Mouse (Mus musculus) ES-E14 (cell line): Measurements from ENCODE around the gene Spesp1.

Experiments
- CHD2 ChIP-seq: IDR thresholded peaks from 2 replicates; pipeline ENCODE4 v1.6.1; 2014; ENCODE audit warnings: mild to moderate bottlenecking, low read depth, low read length, inconsistent platforms
- MAFK ChIP-seq: IDR thresholded peaks from 2 replicates; pipeline ENCODE4 v1.6.1; 2014; ENCODE audit warnings: mild to moderate bottlenecking, low read depth, low read length, inconsistent platforms; ENCODE audit not compliant: insufficient read depth
- ZNF384 ChIP-seq: IDR thresholded peaks from 2 replicates; pipeline ENCODE4 v1.6.1; 2012; ENCODE audit warnings: low read depth, low read length, inconsistent platforms

- TF ChIP-seq ZNF384 (no peak), CHD2 (no peak), MAFK (no peak)
Measured at GRCm38 (mm10) chr9:62270775-62271399, 11.1 kb downstream of the Spesp1 start.
